Comparison of ENCODE assay signal across 23 mouse cellular contexts in the genomic region with DNA sequence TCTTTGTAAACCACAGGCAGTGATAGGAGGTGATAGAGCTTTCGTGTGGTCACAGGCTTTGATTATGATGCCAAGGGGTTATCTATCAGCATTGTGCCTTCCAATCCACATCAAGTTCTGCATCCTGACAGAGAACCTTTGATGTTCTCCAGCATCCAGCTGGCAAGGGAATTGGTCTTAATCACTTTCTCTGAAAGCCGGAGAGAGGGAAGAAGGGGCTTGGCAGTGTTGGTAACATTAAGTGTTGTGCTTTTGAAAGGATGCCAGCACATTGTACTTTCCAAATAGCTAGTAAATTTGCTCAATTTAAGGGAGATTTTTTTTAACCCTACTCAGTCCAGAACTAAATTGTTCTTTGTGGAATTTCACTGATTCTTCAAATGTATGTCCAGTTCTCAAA. TPM values are rescaled to one million over a fixed set of nuclear protein-coding genes. Genes with fewer than 3 reads are reported as not detected.
"Had no signal": no experiment of that assay in that cellular context is flagged by ENCODE, and none has a peak within 500 bp of the region (broad histone marks: within the 10 kb centered on the region; RNA-seq: fewer than 3 reads in every experiment).

No protein-coding gene starts in this region.

- H3K4me3 ChIP-seq: kidney, embryonic 15.5 days; limb, embryonic 12.5 days; limb, embryonic 15.5 days; lung, embryonic 15.5 days; midbrain, embryonic 15.5 days; neural tube, embryonic 13.5 days; stomach, embryonic 15.5 days had no signal

- H3K9me3 ChIP-seq: kidney, embryonic 15.5 days; limb, embryonic 12.5 days; limb, embryonic 15.5 days; lung, embryonic 15.5 days; midbrain, embryonic 15.5 days; neural tube, embryonic 13.5 days; stomach, embryonic 15.5 days had no signal

- ATAC-seq: liver, postnatal 0 days; midbrain, embryonic 15.5 days had no signal

- H3K4me1 ChIP-seq: kidney, embryonic 15.5 days; limb, embryonic 12.5 days; limb, embryonic 15.5 days; lung, embryonic 15.5 days; neural tube, embryonic 13.5 days; stomach, embryonic 15.5 days had no signal

- H3K27ac ChIP-seq: kidney, embryonic 15.5 days; limb, embryonic 12.5 days; limb, embryonic 15.5 days; liver, embryonic 14.5 days; lung, embryonic 15.5 days; midbrain, embryonic 15.5 days; neural tube, embryonic 13.5 days; stomach, embryonic 15.5 days had no signal

- H3K27me3 ChIP-seq: kidney, embryonic 15.5 days; limb, embryonic 12.5 days; limb, embryonic 15.5 days; lung, embryonic 15.5 days; midbrain, embryonic 15.5 days; neural tube, embryonic 13.5 days; stomach, embryonic 15.5 days had no signal

- H3K4me2 ChIP-seq: kidney, embryonic 15.5 days; limb, embryonic 12.5 days; limb, embryonic 15.5 days; liver, embryonic 11.5 days; lung, embryonic 15.5 days; midbrain, embryonic 11.5 days; midbrain, embryonic 15.5 days; neural tube, embryonic 13.5 days; stomach, embryonic 15.5 days had no signal

- H3K36me3 ChIP-seq: kidney, embryonic 15.5 days; limb, embryonic 12.5 days; limb, embryonic 15.5 days; lung, embryonic 15.5 days; midbrain, embryonic 15.5 days; neural tube, embryonic 13.5 days; stomach, embryonic 15.5 days had no signal

- DNase-seq: kidney, adult 8-10 months; kidney, postnatal 14 days; kidney, postnatal 4 days; left cerebral cortex, postnatal 4 days; liver, postnatal 0 days; lung, postnatal 10 days; lung, postnatal 4 days; retina, postnatal 1 day; right cerebral cortex, postnatal 25 days; spleen, adult 18-20 months; thymus, postnatal 25 days had no signal

- H3K9ac ChIP-seq: kidney, embryonic 15.5 days; limb, embryonic 12.5 days; limb, embryonic 15.5 days; liver, embryonic 14.5 days; liver, postnatal 0 days; lung, embryonic 15.5 days; midbrain, embryonic 15.5 days; neural tube, embryonic 13.5 days; stomach, embryonic 15.5 days had no signal

RNA-seq across cellular contexts. Expression of a gene that starts 11.9 kb away (rescaled TPM):
- total RNA-seq: megakaryocyte progenitor cell, adult 5-6 weeks; megakaryocyte-erythroid progenitor cell, adult 5-6 weeks had no signal
- polyA plus RNA-seq: liver, postnatal 0 days had no signal
